Mouse (Mus musculus) midbrain, embryonic 15.5 days (tissue): ENCODE results near the gene Ccno. TPM values are rescaled to one million over a fixed set of nuclear protein-coding genes. Genes with fewer than 3 reads are reported as not detected.

Source experiments
- ATAC-seq: fragments of 200-750 bp; cut with Nextera tagmentation; replicated peaks from 2 replicates; pipeline ENCODE4 v1.8.0; 2017; ENCODE audit warnings: moderate TSS enrichment
- H3K27ac ChIP-seq: fragments of 300-500 bp; sonication (generic); 2 replicates; pipeline ENCODE4 v1.5.1; 2015; ENCODE audit warnings: mild to moderate bottlenecking, inconsistent platforms
- H3K27me3 ChIP-seq: fragments of 300-500 bp; sonication (generic); replicated peaks from 2 replicates; pipeline ENCODE4 v1.6.1; 2015; ENCODE audit warnings: inconsistent platforms
- H3K36me3 ChIP-seq: fragments of 300-500 bp; sonication (generic); replicated peaks from 2 replicates; pipeline ENCODE4 v1.6.1; 2015; ENCODE audit warnings: inconsistent platforms
- H3K4me1 ChIP-seq: fragments of 300-500 bp; sonication (generic); 2 replicates; pipeline ENCODE4 v1.6.1; 2015; ENCODE audit warnings: inconsistent platforms
- H3K4me2 ChIP-seq: fragments of 300-500 bp; sonication (generic); 2 replicates; pipeline ENCODE4 v1.6.1; 2015; ENCODE audit warnings: inconsistent platforms, mild to moderate bottlenecking, moderate library complexity
- H3K4me3 ChIP-seq: fragments of 300-500 bp; sonication (generic); 2 replicates; pipeline ENCODE4 v1.5.1; 2015; ENCODE audit warnings: mild to moderate bottlenecking, inconsistent platforms
- H3K9ac ChIP-seq: fragments of 300-500 bp; sonication (generic); 2 replicates; pipeline ENCODE4 v1.6.1; 2015; ENCODE audit warnings: mild to moderate bottlenecking, inconsistent platforms
- H3K9me3 ChIP-seq: fragments of 300-500 bp; sonication (generic); 2 replicates; pipeline ENCODE4 v1.6.1; 2016; ENCODE audit warnings: inconsistent platforms
- WGBS: fragments of 180-500 bp; shearing (Covaris S2); methylation state at CpG from one replicate; pipeline ENCODE4 v1.1.7; 2015; ENCODE audit warnings: mixed read lengths; 5-methylcytosine and 5-hydroxymethylcytosine counted together
- polyA plus RNA-seq: library from polyadenylated mRNA; unstranded; fragments of >200 nt; fragmentation: Nextera tagmentation; extraction: Ambion mirVana; gene quantifications from 2 replicates; pipeline ENCODE4 v1.2.1, GENCODE M21; 2015

The Ccno gene
- polyA plus RNA-seq, 1 experiment from 2014 or later: 2.3 TPM

GRCm38 (mm10) chr13:112987991-112988390 lies 389 bp downstream of the Ccno start:
- H3K36me3 ChIP-seq: no peaks in the 10 kb centered on the region
- under 1% methylated on average over 39 of the region's 39 CpGs for WGBS
- peak overlapping the region; percentile 95 for H3K4me2 ChIP-seq
- no peaks in the 10 kb centered on the region for H3K9me3 ChIP-seq
- H3K27ac ChIP-seq: no peak overlapping the region
- peak; percentile 65 for ATAC-seq
- H3K27me3 ChIP-seq: peaks cover 61% of the 10 kb centered on the region
- peak overlapping the region; percentile 51 for H3K4me3 ChIP-seq
- H3K4me1 ChIP-seq: peaks cover 41% of the 10 kb centered on the region
- H3K9ac ChIP-seq: peak overlapping the region; percentile 48

GRCm38 (mm10) chr13:112988866-112989265 lies 1.3 kb downstream of the Ccno start:
- H3K4me1 ChIP-seq: peaks cover 48% of the 10 kb centered on the region
- 2% methylated on average over 19 of the region's 19 CpGs for WGBS

GRCm38 (mm10) chr13:112989541-112989940 lies 1.9 kb downstream of the Ccno start:
- Histone ChIP-seq H3K27ac (no peak overlapping the region), H3K36me3 (no peaks in the 10 kb centered on the region), H3K9ac (no peak overlapping the region), H3K27me3 (peaks cover 69% of the 10 kb centered on the region), H3K9me3 (no peaks in the 10 kb centered on the region), H3K4me1 (peaks cover 55% of the 10 kb centered on the region), H3K4me2 (peak overlapping the region; percentile 95), H3K4me3 (peak overlapping the region; percentile 0; the same call in 1 of the 2 replicates)
- under 1% methylated on average over 23 of the region's 23 CpGs for WGBS
- ATAC-seq: no peak

More at GRCm38 (mm10) chr13:112988866-112989265, 1.3 kb downstream of the Ccno start:
- Histone ChIP-seq H3K27me3 (peaks cover 67% of the 10 kb centered on the region), H3K4me2 (peak overlapping the region; percentile 95), H3K4me3 (peak overlapping the region; percentile 51), H3K9me3 (no peaks in the 10 kb centered on the region), H3K27ac (no peak overlapping the region), H3K36me3 (no peaks in the 10 kb centered on the region), H3K9ac (no peak overlapping the region)
- ATAC-seq: no peak

GRCm38 (mm10) chr13:112990346-112990745 lies 2.7 kb downstream of the Ccno start:
- Histone ChIP-seq H3K4me2 (no peak overlapping the region), H3K36me3 (no peaks in the 10 kb centered on the region), H3K9ac (no peak overlapping the region), H3K27ac (no peak overlapping the region), H3K27me3 (peaks cover 75% of the 10 kb centered on the region), H3K4me1 (peaks cover 55% of the 10 kb centered on the region), H3K9me3 (no peaks in the 10 kb centered on the region), H3K4me3 (no peak overlapping the region)
- no peak for ATAC-seq
- 13% methylated on average over 4 of the region's 4 CpGs for WGBS

GRCm38 (mm10) chr13:112993531-112994152 lies 6.0 kb downstream of the Ccno start, which contains the start of gene Mcidas:
TSS of gene Mcidas (plus strand) at chr13:112993845.
- H3K27me3 ChIP-seq: peaks cover 86% of the 10 kb centered on the region
- peak within 1 kb of the TSS; percentile 46 for H3K4me3 ChIP-seq
- H3K36me3 ChIP-seq: no peaks in the 10 kb centered on the region
- H3K4me2 ChIP-seq: peak within 1 kb of the TSS; percentile 88
- ATAC-seq: peak; percentile 55
- no peaks in the 10 kb centered on the region for H3K9me3 ChIP-seq
- H3K27ac ChIP-seq: no peak within 1 kb of the TSS
- under 1% methylated on average over 63 of the region's 63 CpGs for WGBS
- H3K4me1 ChIP-seq: peaks cover 32% of the 10 kb centered on the region
- peak within 1 kb of the TSS; percentile 32 for H3K9ac ChIP-seq

DNA sequence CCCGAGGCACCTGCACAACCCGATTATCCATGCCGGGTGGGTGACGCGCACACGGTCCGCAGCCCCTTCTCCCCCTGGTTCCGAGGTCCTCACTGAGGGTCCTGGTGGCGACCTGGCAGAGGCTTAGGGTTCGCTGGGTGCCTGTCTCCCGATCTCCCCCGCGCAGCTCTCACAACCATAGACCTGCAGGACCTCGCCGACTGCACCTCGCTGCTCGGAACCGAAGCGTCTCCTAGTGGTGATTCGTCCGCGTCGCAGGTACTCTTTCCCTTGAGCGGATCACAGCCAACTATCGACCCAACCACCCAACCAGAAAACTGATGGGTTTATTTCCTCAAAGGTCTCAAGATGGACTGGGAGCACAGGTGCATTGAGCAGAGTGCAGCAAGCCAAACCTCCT lies 6.6 kb downstream of the Ccno start:
- H3K36me3 ChIP-seq: no peaks in the 10 kb centered on the region
- H3K9ac ChIP-seq: peak overlapping the region; percentile 32
- peaks cover 31% of the 10 kb centered on the region for H3K4me1 ChIP-seq
- no peak overlapping the region for H3K27ac ChIP-seq
- under 1% methylated on average over 25 of the region's 25 CpGs for WGBS
- H3K4me2 ChIP-seq: peak overlapping the region; percentile 88
- ATAC-seq: peak; percentile 77
- H3K4me3 ChIP-seq: peak overlapping the region; percentile 46
- peaks cover 85% of the 10 kb centered on the region for H3K27me3 ChIP-seq
- H3K9me3 ChIP-seq: no peaks in the 10 kb centered on the region

GRCm38 (mm10) chr13:112996407-112996806 lies 8.8 kb downstream of the Ccno start:
- WGBS: 45% methylated on average over 4 of the region's 4 CpGs
- no peak for ATAC-seq
- H3K9me3 ChIP-seq: no peaks in the 10 kb centered on the region

GRCm38 (mm10) chr13:112997369-112997768 lies 9.8 kb downstream of the Ccno start:
- H3K27ac ChIP-seq: no peak overlapping the region
- no peak overlapping the region for H3K4me3 ChIP-seq
- WGBS: 64% methylated on average over 6 of the region's 6 CpGs
- H3K4me1 ChIP-seq: peaks cover 27% of the 10 kb centered on the region
- ATAC-seq: no peak
- no peak overlapping the region for H3K9ac ChIP-seq
- H3K4me2 ChIP-seq: no peak overlapping the region
- peaks cover 77% of the 10 kb centered on the region for H3K27me3 ChIP-seq
- H3K9me3 ChIP-seq: no peaks in the 10 kb centered on the region
- H3K36me3 ChIP-seq: no peaks in the 10 kb centered on the region

More at GRCm38 (mm10) chr13:112996407-112996806, 8.8 kb downstream of the Ccno start:
- Histone ChIP-seq H3K4me1 (peaks cover 27% of the 10 kb centered on the region), H3K36me3 (no peaks in the 10 kb centered on the region), H3K9ac (no peak overlapping the region), H3K27me3 (peaks cover 79% of the 10 kb centered on the region), H3K27ac (no peak overlapping the region), H3K4me3 (no peak overlapping the region), H3K4me2 (no peak overlapping the region)

DNA sequence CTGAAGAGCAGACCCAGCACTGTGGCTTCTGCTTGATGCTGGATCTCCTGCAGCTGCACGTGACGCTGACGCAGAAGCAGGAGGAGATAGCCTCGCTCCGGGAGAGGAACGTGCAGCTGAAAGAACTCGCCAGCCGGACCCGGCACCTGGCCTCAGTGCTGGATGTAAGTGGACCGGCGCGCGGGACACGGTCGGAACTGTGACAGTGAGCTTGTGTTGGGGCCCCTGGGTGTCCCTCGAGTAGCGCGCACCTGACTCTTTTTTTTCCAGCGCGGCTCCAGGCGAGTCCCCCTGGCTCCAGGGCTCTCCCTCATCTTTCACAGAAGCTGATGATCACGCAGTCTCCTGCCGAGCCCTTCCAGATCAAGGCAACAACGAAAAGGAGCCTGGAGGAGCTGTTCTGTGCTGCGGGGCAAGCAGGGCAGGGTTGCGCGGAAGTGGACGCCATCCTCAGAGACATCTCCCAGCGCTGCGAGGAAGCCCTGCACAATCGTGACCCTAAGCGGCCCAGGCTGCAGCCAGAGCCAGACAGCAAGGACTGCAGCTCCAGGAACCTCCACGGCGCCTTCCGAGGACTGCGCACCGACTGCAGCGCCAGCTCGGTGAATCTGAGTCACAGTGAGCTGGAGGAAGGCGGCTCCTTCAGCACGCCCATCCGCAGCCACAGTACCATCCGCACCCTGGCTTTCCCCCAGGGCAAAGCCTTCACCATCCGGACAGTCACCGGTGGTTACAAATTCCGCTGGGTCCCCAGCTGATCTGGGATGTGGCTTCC lies 11.0 kb downstream of the Ccno start:
- peaks cover 22% of the 10 kb centered on the region for H3K4me1 ChIP-seq
- WGBS: under 1% methylated on average over 46 of the region's 46 CpGs
- peaks cover 69% of the 10 kb centered on the region for H3K27me3 ChIP-seq
- H3K4me3 ChIP-seq: peak overlapping the region; percentile 50
- H3K9ac ChIP-seq: peak overlapping the region; percentile 56
- H3K36me3 ChIP-seq: no peaks in the 10 kb centered on the region
- H3K27ac ChIP-seq: 0 out of 2 replicates have a peak overlapping the region, but pooled peaks have one; percentile 6
- H3K9me3 ChIP-seq: no peaks in the 10 kb centered on the region
- ATAC-seq: peak; percentile 71
- peak overlapping the region; percentile 99 for H3K4me2 ChIP-seq

DNA sequence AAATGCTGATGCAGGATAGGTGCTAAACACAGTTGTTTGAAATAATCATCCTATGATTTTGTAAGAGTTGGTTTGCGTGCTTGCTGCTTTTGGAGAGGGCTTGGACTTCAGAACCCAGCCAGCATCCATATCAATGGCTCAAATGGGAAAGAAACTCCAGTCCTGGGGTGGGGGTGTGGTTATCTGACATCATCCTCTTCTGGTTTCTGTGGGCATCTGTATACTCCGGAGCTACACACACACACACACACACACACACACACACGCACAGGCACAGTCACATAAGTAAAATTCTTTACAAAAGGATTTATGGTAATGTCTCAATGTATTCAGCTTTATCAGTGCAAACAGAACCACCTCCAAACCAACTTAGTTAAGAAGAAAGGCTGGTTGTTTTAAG lies 12.5 kb downstream of the Ccno start:
- Histone ChIP-seq H3K36me3 (no peaks in the 10 kb centered on the region), H3K9me3 (no peaks in the 10 kb centered on the region), H3K4me1 (peaks cover 13% of the 10 kb centered on the region), H3K27ac (no peak overlapping the region), H3K9ac (no peak overlapping the region), H3K27me3 (peaks cover 54% of the 10 kb centered on the region), H3K4me3 (no peak overlapping the region), H3K4me2 (no peak overlapping the region)
- no peak for ATAC-seq
- WGBS: 76% methylated on average over 3 of the region's 3 CpGs

DNA sequence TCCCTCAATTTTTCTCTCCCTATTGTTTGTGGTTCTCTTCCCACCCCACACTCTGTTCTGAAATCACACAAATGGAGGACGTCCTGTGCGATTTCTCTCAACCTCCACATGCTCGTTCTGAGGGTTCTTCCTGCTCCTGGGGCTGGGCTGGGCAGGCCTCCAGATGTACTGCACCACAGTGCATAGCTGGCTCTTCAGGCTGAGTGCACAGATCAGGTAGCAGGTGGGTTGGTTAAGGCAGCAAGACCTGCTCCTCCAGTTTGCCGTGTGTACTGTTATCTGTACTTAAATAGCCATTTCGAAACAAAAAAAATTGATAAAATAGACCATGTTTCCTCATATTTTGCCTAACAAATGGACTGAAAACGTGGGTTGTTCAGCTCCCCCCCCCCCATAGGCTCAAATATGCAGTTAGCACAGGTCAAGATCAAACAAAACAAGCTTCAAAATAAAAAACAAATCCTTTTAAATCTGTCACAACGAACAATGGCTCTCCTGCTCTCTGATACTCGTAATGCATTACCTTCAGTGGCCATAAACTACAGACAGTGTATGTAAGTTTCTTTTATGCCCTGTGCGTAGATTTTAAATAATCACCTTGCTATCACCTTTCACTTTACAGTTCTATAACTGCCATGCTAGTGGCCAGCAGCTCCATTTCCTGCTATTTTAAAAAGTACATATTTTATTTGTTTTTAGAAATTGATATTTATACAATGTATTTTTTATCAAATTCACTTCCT lies 13.1 kb downstream of the Ccno start:
- H3K4me3 ChIP-seq: no peak overlapping the region
- 74% methylated on average over 9 of the region's 9 CpGs for WGBS
- peaks cover 13% of the 10 kb centered on the region for H3K4me1 ChIP-seq
- no peak overlapping the region for H3K9ac ChIP-seq
- H3K27me3 ChIP-seq: peaks cover 49% of the 10 kb centered on the region
- H3K4me2 ChIP-seq: no peak overlapping the region
- H3K36me3 ChIP-seq: no peaks in the 10 kb centered on the region
- H3K9me3 ChIP-seq: no peaks in the 10 kb centered on the region
- ATAC-seq: no peak
- no peak overlapping the region for H3K27ac ChIP-seq

- ATAC-seq: no peak
- Histone ChIP-seq H3K4me3 (no peak overlapping the region), H3K9ac (no peak overlapping the region), H3K27me3 (no peaks in the 10 kb centered on the region), H3K4me1 (no peaks in the 10 kb centered on the region), H3K36me3 (no peaks in the 10 kb centered on the region), H3K27ac (no peak overlapping the region), H3K4me2 (no peak overlapping the region), H3K9me3 (no peaks in the 10 kb centered on the region)
- WGBS: 77% methylated on average over 6 of the region's 6 CpGs
These were observed 25.1 kb downstream of the Ccno start for GRCm38 (mm10) chr13:113012683-113013082.
